Mouse (Mus musculus): Measurements from ENCODE around the gene Car14.
"Not testable (repeated sequence)": the region's sequence is repeated elsewhere in the genome, so short reads cannot be mapped to it uniquely, and the experiment has no call there.

The Car14 gene

DNA sequence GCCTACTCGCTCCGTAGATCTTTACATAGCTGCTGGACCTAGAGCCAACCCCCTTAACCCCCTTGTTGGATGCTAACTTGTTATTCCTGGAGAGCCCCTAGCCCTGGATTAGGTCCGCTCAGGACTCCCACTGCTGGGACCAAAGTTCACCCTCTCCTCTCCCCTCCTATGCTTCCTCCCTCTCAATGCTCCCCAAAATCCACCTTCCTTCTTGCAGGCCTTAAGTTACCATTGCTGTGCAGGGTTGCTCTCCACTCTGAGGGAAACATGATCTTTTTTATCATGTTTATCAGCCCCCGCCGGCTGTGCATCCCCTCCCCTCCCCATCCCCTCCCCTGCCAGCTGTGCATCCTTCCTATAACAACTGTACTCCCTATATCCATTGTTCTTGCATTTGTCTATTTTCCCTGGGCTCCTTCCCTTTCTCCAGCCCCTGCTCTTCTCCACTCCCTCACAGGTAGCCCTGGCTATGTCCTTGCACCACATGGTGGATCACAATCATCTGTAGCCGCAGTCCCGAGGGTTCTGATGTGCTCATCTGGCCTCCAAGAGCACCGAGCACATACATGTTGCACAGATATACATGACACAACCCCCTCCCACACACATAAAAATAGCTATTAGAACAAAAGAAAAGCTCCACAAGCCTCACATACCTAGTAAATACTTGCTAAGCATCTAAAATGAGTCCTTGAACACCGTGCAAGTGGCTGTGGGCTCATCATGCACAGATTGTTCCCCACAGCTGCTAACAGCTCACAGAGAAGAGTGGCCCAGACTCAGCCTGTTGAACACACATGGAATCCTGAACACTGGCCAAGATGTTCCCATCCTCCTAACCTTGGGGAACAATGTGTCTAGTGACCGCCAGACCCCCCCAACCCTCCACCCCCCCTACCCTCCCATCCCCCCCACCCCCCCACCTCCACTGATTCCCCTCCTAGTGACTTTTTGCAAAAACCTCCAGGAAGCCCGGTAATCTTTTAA lies 12.1 kb downstream of the Car14 start:
- DNase-seq (ENCODE audit: low read depth, low spot score), result no peak

DNA sequence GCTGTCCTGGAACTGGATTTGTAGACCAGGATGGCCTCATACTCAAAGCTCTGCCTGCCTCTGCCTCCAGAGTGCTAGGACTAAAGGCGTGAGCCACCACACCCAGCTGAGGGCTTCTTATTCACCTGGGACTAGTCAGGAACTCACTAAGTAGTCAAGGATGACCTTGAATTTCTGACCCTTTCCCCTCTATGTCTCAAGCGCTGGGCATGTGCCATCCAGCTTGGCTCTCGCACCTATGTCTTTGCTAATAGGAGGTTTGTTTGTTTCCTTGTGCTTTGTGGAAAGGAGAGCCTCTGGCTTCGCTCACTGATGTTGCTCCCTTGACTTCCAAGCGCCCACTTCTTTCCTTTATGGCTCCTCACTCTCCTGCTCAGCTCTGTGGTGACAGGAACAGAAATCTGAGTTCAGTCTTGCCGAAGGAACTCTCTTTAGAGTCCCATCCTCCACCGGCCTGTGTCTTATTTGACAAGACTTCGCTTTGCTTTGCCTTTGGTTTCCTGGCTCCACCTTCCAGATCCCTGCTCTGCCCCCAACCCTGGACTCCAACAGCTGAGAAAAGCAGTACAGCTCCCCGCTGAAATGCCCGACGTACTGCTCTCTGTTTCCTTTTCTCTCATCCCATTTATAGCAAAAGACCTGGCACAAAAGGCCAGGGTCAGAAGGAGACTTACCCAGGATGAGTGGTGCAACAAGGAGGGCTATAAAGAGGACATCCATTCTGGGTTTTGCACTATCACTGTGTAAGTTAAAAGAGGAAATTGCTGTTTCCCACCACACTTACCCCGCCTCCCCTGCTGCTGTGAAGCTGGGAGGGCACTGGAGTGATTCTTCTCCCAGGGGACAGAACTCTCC lies 13.1 kb downstream of the Car14 start, which contains the start of gene BC028528:
Gene BC028528 (minus strand): TSS at position 795 of the 855 bp plus-strand sequence.
- DNase-seq (ENCODE audit: low read depth, low spot score), result no peak

- DNase-seq (ENCODE audit: low read depth, low spot score), result no peak
These were observed 14.8 kb downstream of the Car14 start for GRCm38 (mm10) chr3:95889664-95890063.

DNA sequence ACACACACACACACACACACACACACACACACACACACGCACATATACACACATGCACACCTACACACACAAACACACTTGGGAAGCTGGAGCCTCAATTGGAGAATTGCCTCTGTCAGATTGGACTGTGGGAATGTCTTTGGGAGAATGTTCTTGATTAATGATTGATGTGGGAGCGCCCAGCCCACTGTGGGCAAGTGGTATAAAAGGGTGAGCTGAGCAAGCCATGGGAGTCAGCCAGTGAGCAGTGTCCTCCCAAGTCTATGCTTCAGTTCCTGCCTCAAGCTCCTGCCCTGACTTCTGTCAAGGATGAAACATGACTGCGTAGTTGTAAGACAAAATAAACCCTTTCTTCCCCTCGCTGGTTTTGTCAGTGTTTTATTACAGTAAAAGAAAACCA lies 16.9 kb downstream of the Car14 start:
- no peak for DNase-seq (ENCODE audit: low read depth, low spot score)

GRCm38 (mm10) chr3:95884400-95884799 lies 20.1 kb downstream of the Car14 start:
- no peak for DNase-seq (ENCODE audit: low read depth, low spot score)

- DNase-seq (ENCODE audit: low read depth, low spot score), result peak; percentile 74
These were observed 21.6 kb downstream of the Car14 start for GRCm38 (mm10) chr3:95882816-95883425.

- DNase-seq (ENCODE audit: low read depth, low spot score), result peak; percentile 97
These were observed 22.3 kb downstream of the Car14 start, which contains the start of gene Ciart for GRCm38 (mm10) chr3:95881979-95882815. Gene Ciart (minus strand): TSS chr3:95882251.

DNA sequence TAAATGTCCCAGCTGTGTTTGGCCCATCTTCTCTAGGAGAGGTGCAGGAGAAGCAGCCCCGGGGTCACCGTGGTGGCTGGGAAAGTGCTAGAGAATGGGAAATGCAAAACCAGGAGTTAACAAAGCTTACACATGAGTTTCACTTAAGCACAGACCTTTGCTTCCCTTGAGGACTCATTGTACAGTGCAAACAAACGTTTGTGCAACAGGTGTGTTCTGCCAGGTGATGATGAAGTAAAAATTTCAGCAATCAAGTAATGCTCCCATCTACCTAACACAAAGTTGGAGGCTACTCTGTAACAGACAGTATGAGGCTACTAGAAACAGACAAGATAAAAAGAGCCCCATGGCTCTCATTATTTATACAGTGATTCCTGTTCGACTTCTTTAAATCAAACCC lies 25.4 kb downstream of the Car14 start:
- DNase-seq (ENCODE audit: low read depth, low spot score), result no peak

- no peak for DNase-seq (ENCODE audit: low read depth, low spot score)
These were observed 32.4 kb downstream of the Car14 start for GRCm38 (mm10) chr3:95872048-95872447.

GRCm38 (mm10) chr3:95871392-95871867 lies 33.1 kb downstream of the Car14 start, which contains the start of gene Mrps21:
Gene Mrps21 (minus strand): TSS chr3:95871519.
- peak; percentile 86 for DNase-seq (ENCODE audit: low read depth, low spot score)

DNA sequence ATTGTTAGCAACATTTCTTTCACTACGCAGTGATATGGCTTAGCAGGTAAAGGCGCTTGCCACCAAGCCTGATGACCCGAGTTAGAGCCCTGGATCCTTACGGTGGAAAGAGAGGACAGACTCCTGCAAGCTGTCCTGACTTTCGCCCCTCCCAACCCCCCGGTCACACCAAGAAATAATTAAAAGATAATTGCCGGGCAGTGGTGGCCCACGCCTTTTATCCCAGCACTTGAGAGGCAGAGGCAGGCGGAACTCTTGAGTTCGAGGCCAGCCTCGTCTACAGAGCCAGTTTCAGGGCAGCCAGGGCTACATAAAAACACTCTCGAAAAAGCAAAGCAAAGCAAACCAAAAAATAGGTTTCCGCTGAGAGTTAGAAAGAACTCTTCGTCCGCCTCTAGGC lies 33.5 kb downstream of the Car14 start:
- DNase-seq (ENCODE audit: low read depth, low spot score), result no peak

- DNase-seq (ENCODE audit: low read depth, low spot score), result no peak
These were observed 37.1 kb downstream of the Car14 start for GRCm38 (mm10) chr3:95867408-95867807.

DNA sequence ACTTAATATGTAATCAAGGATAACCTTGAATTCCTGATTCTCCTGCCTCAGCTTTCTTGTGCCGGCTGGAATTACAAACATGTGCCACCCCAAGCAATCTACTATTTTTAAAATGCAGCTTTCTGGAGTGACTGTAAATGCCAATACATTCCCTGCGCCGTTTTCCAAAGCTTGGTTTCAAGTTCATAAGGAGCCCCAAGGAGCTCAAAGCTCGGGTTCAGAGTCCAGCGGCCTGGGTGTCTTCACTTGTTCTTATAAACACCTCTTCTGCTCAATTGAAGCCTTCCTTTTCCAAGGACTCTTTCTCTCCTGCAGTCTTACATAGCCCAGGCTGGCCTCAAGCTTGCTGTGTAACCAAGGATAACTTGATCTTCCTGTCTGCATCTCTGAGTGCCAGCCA lies 38.4 kb downstream of the Car14 start:
- DNase-seq (ENCODE audit: low read depth, low spot score), result no peak

DNA sequence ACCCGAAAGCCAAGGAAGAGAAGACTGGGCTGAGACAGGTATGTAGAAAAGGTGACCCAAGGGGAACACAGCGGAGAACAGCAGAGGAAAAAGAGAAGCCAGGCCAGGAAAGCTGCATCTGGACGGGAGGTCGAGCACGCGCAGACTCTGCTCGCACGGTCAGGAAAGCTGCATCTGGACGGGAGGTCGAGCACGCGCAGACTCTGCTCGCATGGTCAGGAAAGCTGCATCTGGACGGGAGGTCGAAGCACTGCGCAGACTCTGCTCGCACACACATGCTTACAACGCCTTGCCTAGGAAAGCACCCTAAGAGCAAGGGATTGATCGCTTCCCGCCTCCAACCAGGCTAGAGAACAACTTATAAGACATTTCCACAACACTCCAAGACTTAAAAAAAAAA lies 38.9 kb downstream of the Car14 start:
- no peak for DNase-seq (ENCODE audit: low read depth, low spot score)

- no peak for DNase-seq (ENCODE audit: low read depth, low spot score)
These were observed 39.4 kb downstream of the Car14 start for GRCm38 (mm10) chr3:95865050-95865449.

GRCm38 (mm10) chr3:95863578-95863977 lies 40.9 kb downstream of the Car14 start:
- DNase-seq (ENCODE audit: low read depth, low spot score), result no peak

DNA sequence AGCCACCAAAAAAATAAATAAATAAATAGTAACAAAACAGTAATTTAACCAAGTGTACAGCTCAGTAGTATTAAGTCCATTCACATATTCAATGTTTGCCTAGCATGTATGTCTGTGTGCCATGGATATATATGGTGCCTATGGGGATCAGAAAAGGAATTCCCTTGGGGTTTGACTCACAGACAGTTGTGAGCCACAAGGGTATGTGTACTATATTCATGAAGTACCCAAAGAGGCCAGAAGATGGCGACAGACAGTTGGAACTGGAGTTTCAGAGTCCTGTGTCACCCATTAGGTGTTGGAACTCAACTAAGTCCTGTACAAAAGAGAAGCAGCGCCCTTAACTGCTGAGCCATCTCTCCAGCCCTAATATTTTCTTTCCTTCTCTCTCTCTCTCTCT lies 42.7 kb downstream of the Car14 start:
- peak; percentile 83 for DNase-seq (ENCODE audit: low read depth, low spot score)

- peak; percentile 47 for DNase-seq (ENCODE audit: low read depth, low spot score)
These were observed 43.3 kb downstream of the Car14 start for GRCm38 (mm10) chr3:95861216-95861615.

DNA sequence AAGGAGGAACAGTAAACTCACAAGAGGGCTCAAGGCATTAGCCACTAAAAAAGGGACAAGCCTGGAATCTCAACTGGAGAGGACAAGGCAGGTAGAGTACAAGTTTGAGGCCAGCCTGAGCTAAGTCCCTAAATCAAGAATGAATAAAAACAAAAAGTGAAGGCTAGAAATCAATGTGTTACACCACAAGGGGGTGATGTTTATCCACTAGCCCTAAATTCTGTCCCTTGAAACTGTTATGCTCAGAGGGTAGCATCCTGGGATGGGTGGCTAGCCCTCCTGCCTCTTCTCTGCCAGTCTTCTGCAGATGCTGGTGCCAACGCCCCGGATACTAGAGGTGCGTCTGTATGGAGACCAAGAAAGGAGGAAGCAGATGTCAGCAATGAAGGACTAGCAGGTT lies 44.2 kb downstream of the Car14 start:
- peak; percentile 21 for DNase-seq (ENCODE audit: low read depth, low spot score)

GRCm38 (mm10) chr3:95858278-95858677 lies 46.2 kb downstream of the Car14 start:
- DNase-seq (ENCODE audit: low read depth, low spot score), result not testable (repeated sequence)

GRCm38 (mm10) chr3:95857050-95857449 lies 47.4 kb downstream of the Car14 start:
- not testable (repeated sequence) for DNase-seq (ENCODE audit: low read depth, low spot score)
